Mouse (Mus musculus) ES-E14 (cell line): ENCODE results near the gene Ccdc88a. TPM values are rescaled to one million over a fixed set of nuclear protein-coding genes. Genes with fewer than 3 reads are reported as not detected.

Experiments used
- DNase-seq: peaks from one replicate; pipeline ENCODE4 v3.0.0-alpha.2; 2013; ENCODE audit warnings: low read depth, low spot score
- H3K27ac ChIP-seq: 2 replicates; pipeline ENCODE4 v1.5.1; 2012; ENCODE audit warnings: low read depth, mild to moderate bottlenecking, low read length, moderate library complexity, mixed read lengths; ENCODE audit not compliant: poor library complexity, insufficient read depth, severe bottlenecking
- H3K36me3 ChIP-seq: 2 replicates; pipeline ENCODE4 v1.6.1; 2012; ENCODE audit warnings: mild to moderate bottlenecking, low read length, moderate library complexity, mixed read lengths; ENCODE audit not compliant: control insufficient read depth, poor library complexity, insufficient read depth, severe bottlenecking
- H3K4me1 ChIP-seq, 2 experiments: fragments of 150-350 bp in 1 of 2; sonication (generic) in 1 of 2; 2 replicates each; pipeline ENCODE4 v1.6.1; 2012; ENCODE audit warnings: low read length in 2 of 2, mild to moderate bottlenecking in 1 of 2, mixed read lengths in 1 of 2; ENCODE audit not compliant: control insufficient read depth in 2 of 2, insufficient read depth in 2 of 2, poor library complexity in 1 of 2
- H3K4me3 ChIP-seq, 2 experiments: fragments of 150-350 bp in 1 of 2; sonication (generic) in 1 of 2; 2 replicates each; pipeline ENCODE4 v1.5.1; 2012; ENCODE audit warnings: low read length in 2 of 2, low read depth in 1 of 2, mild to moderate bottlenecking in 1 of 2, mixed read lengths in 1 of 2; ENCODE audit not compliant: insufficient read depth in 1 of 2, poor library complexity in 1 of 2, severe bottlenecking in 1 of 2
- H3K9ac ChIP-seq: 2 replicates; pipeline ENCODE4 v1.6.1; 2012; ENCODE audit warnings: low read depth, mild to moderate bottlenecking, low read length, mixed read lengths; ENCODE audit not compliant: poor library complexity, insufficient read depth, severe bottlenecking
- H3K9me3 ChIP-seq: fragments of 150-350 bp; sonication (generic); 2 replicates; pipeline ENCODE4 v1.6.1; 2012; ENCODE audit warnings: low read depth, mild to moderate bottlenecking, low read length; ENCODE audit not compliant: control insufficient read depth, insufficient read depth
- CHD2 ChIP-seq: IDR thresholded peaks from 2 replicates; pipeline ENCODE4 v1.6.1; 2014; ENCODE audit warnings: mild to moderate bottlenecking, low read depth, low read length, inconsistent platforms
- HCFC1 ChIP-seq: IDR thresholded peaks from 2 replicates; pipeline ENCODE4 v1.6.1; 2012; ENCODE audit warnings: low read length, inconsistent platforms, borderline replicate concordance; ENCODE audit not compliant: insufficient read depth
- MAFK ChIP-seq: IDR thresholded peaks from 2 replicates; pipeline ENCODE4 v1.6.1; 2014; ENCODE audit warnings: mild to moderate bottlenecking, low read depth, low read length, inconsistent platforms; ENCODE audit not compliant: insufficient read depth
- ZC3H11A ChIP-seq: IDR thresholded peaks from 2 replicates; pipeline ENCODE4 v1.6.1; 2012; ENCODE audit warnings: low read depth, mild to moderate bottlenecking, inconsistent platforms, low read length, borderline replicate concordance
- ZNF384 ChIP-seq: IDR thresholded peaks from 2 replicates; pipeline ENCODE4 v1.6.1; 2012; ENCODE audit warnings: low read depth, low read length, inconsistent platforms
- in situ Hi-C, 2 experiments: fragments of 600-800 bp; cut with MboI; formaldehyde crosslinking; loops; one replicate each; pipeline ENCODE4 v1.15.1; 2025; ENCODE audit warnings: low sequenced_read_pairs in 2 of 2, inconsistent platforms in 1 of 2; ENCODE audit not compliant: unreplicated experiment in 2 of 2
- total RNA-seq: library from RNA; depleted of rRNA; stranded (reverse); fragments of 300-350 nt; gene quantifications from 2 replicates; pipeline ENCODE4 v1.2.3, GENCODE M21; 2012; rRNA removed

The Ccdc88a gene
- total RNA-seq = 13.9 and 15.3 TPM in 2 replicates

GRCm38 (mm10) chr11:29373396-29374273 is at the start of gene Ccdc88a:
Gene Ccdc88a, plus strand, starts transcription at chr11:29373658.
- no peak for TF ChIP-seq ZNF384
- peak; percentile 62; the same call in 1 of the 2 replicates for TF ChIP-seq HCFC1
- TF ChIP-seq MAFK = no peak
- no peak for TF ChIP-seq ZC3H11A
- peak; percentile 67; the same call in 1 of the 2 replicates for TF ChIP-seq CHD2
- in situ Hi-C loops = no loop called here
- Histone ChIP-seq H3K4me3 (peak within 1 kb of the TSS; percentile 77 to 80), H3K9me3 (no peaks in the 10 kb centered on the region), H3K4me1 (peaks cover 2 to 8% of the 10 kb centered on the region in 2 experiments; a peak in 2 of 4 replicates), H3K27ac (0 out of 2 replicates have a peak within 1 kb of the TSS, but pooled peaks have one; percentile 15), H3K9ac (peak within 1 kb of the TSS; percentile 80), H3K36me3 (peaks cover 3% of the 10 kb centered on the region; the same call in 1 of the 2 replicates)
- peak; percentile 88 for DNase-seq

GRCm38 (mm10) chr11:29335505-29335904 is 38.0 kb upstream of the Ccdc88a start:
- H3K4me1 ChIP-seq = no peaks in the 10 kb centered on the region
- H3K9me3 ChIP-seq = no peaks in the 10 kb centered on the region
- in situ Hi-C loops = no loop called here
- no peaks in the 10 kb centered on the region for H3K36me3 ChIP-seq
- no peak for DNase-seq
- no peak overlapping the region for H3K9ac ChIP-seq
- H3K4me3 ChIP-seq = no peak overlapping the region
- TF ChIP-seq MAFK (no peak), ZNF384 (no peak), HCFC1 (no peak), ZC3H11A (no peak), CHD2 (no peak)
- no peak overlapping the region for H3K27ac ChIP-seq

GRCm38 (mm10) chr11:29341259-29341658 is 32.2 kb upstream of the Ccdc88a start:
- no peak for DNase-seq
- TF ChIP-seq MAFK (no peak), ZC3H11A (no peak), ZNF384 (no peak)
- Histone ChIP-seq H3K36me3 (no peaks in the 10 kb centered on the region), H3K4me3 (no peak overlapping the region), H3K27ac (no peak overlapping the region), H3K9me3 (no peaks in the 10 kb centered on the region), H3K9ac (no peak overlapping the region), H3K4me1 (no peaks in the 10 kb centered on the region)
- in situ Hi-C loops = no loop called here

GRCm38 (mm10) chr11:29344891-29345657 is 28.4 kb upstream of the Ccdc88a start:
- no peak overlapping the region for H3K9ac ChIP-seq
- in situ Hi-C loops = no loop called here
- no peaks in the 10 kb centered on the region for H3K36me3 ChIP-seq
- no peak overlapping the region for H3K4me3 ChIP-seq
- DNase-seq = no peak
- no peaks in the 10 kb centered on the region for H3K9me3 ChIP-seq
- TF ChIP-seq CHD2 (no peak), MAFK (no peak), ZC3H11A (no peak), HCFC1 (no peak), ZNF384 (no peak)
- H3K27ac ChIP-seq = no peak overlapping the region
- H3K4me1 ChIP-seq = no peaks in the 10 kb centered on the region
